Mouse (Mus musculus) lung, postnatal 0 days (tissue): ENCODE data around the gene Sgpp2. TPM values are rescaled to one million over a fixed set of nuclear protein-coding genes. Genes with fewer than 3 reads are reported as not detected.
A peak's percentile ranks its signal among the peaks of the same experiment; 100 is the strongest.

Experiments
- ATAC-seq: fragments of 200-750 bp; cut with Nextera tagmentation; 2 replicates; pipeline ENCODE4 v1.8.0; 2017; ENCODE audit warnings: moderate library complexity
- DNase-seq: peaks from one replicate; pipeline ENCODE4 v3.0.0-alpha.2; 2016; ENCODE audit warnings: low spot score
- H3K27ac ChIP-seq: fragments of 300-500 bp; sonication (generic); 2 replicates; pipeline ENCODE4 v1.5.1; 2014; ENCODE audit warnings: antibody characterized with exemption, mild to moderate bottlenecking, low read length, mixed read lengths
- H3K27me3 ChIP-seq: fragments of 300-500 bp; sonication (generic); replicated peaks from 2 replicates; pipeline ENCODE4 v1.6.1; 2014; ENCODE audit warnings: low read length, mixed read lengths; ENCODE audit not compliant: insufficient read depth
- H3K36me3 ChIP-seq: fragments of 300-500 bp; sonication (generic); 2 replicates; pipeline ENCODE4 v1.6.1; 2014; ENCODE audit warnings: low read length, mixed read lengths; ENCODE audit not compliant: insufficient read depth
- H3K4me1 ChIP-seq: fragments of 300-500 bp; sonication (generic); 2 replicates; pipeline ENCODE4 v1.6.1; 2014; ENCODE audit warnings: antibody characterized with exemption, low read depth, low read length, mixed read lengths; ENCODE audit not compliant: insufficient read depth
- H3K4me2 ChIP-seq: fragments of 300-500 bp; sonication (generic); replicated peaks from 2 replicates; pipeline ENCODE4 v1.6.1; 2014; ENCODE audit warnings: low read depth, mild to moderate bottlenecking, low read length, moderate library complexity, mixed read lengths
- H3K4me3 ChIP-seq: fragments of 300-500 bp; sonication (generic); 2 replicates; pipeline ENCODE4 v1.5.1; 2014; ENCODE audit warnings: low read depth, low read length
- H3K9ac ChIP-seq: fragments of 300-500 bp; sonication (generic); replicated peaks from 2 replicates; pipeline ENCODE4 v1.6.1; 2014; ENCODE audit warnings: low read depth, mild to moderate bottlenecking
- H3K9me3 ChIP-seq: fragments of 300-500 bp; sonication (generic); 2 replicates; pipeline ENCODE4 v1.6.1; 2016; ENCODE audit warnings: low read length, mixed read lengths
- CTCF ChIP-seq: IDR thresholded peaks from 2 replicates; pipeline ENCODE4 v1.5.1; 2016; ENCODE audit warnings: antibody characterized with exemption, mild to moderate bottlenecking
- EP300 ChIP-seq: IDR thresholded peaks from 2 replicates; pipeline ENCODE4 v1.6.1; 2016; ENCODE audit warnings: antibody characterized with exemption, mild to moderate bottlenecking, control low read depth
- WGBS: fragments of 180-500 bp; shearing (Covaris S2); extraction: QIAGEN DNeasy Blood & Tissue Kit; methylation state at CpG from one replicate; pipeline ENCODE4 v1.1.7; 2014; 5-methylcytosine and 5-hydroxymethylcytosine counted together
- polyA plus RNA-seq: library from polyadenylated mRNA; unstranded; fragments of >200 nt; fragmentation: Nextera tagmentation; extraction: Ambion mirVana; gene quantifications from 2 replicates; pipeline ENCODE4 v1.2.1, GENCODE M21; 2015

The Sgpp2 gene
- polyA plus RNA-seq, 1 experiment from 2014 or later: 10.9 TPM

- Histone ChIP-seq H3K9ac (no peak overlapping the region), H3K9me3 (no peaks in the 10 kb centered on the region), H3K4me3 (no peak overlapping the region), H3K4me1 (no peaks in the 10 kb centered on the region), H3K27ac (no peak overlapping the region), H3K4me2 (no peak overlapping the region), H3K36me3 (peaks cover 6% of the 10 kb centered on the region; the same call in 1 of the 2 replicates), H3K27me3 (no peaks in the 10 kb centered on the region)
- WGBS: 73% methylated on average over 12 of the region's 12 CpGs
- TF ChIP-seq EP300 (no peak), CTCF (no peak)
- DNase-seq (peak; percentile 55), ATAC-seq (peak; percentile 38; the same call in 1 of the 2 replicates)
Observed at GRCm38 (mm10) chr1:78451070-78451854, 141.1 kb downstream of the Sgpp2 start.

GRCm38 (mm10) chr1:78452544-78452943 lies 142.4 kb downstream of the Sgpp2 start:
- no peaks in the 10 kb centered on the region for H3K27me3 ChIP-seq
- no peak overlapping the region for H3K9ac ChIP-seq
- no peak overlapping the region for H3K4me2 ChIP-seq
- WGBS: 91% methylated on average over 6 of the region's 6 CpGs
- no peak overlapping the region for H3K4me3 ChIP-seq
- H3K27ac ChIP-seq: no peak overlapping the region
- DNase-seq (no peak), ATAC-seq (no peak)
- H3K9me3 ChIP-seq: no peaks in the 10 kb centered on the region
- no peak for TF ChIP-seq EP300
- no peak for TF ChIP-seq CTCF
- peaks cover 13% of the 10 kb centered on the region; the same call in 1 of the 2 replicates for H3K36me3 ChIP-seq
- no peaks in the 10 kb centered on the region for H3K4me1 ChIP-seq

- Histone ChIP-seq H3K9ac (no peak overlapping the region), H3K36me3 (peaks cover 19% of the 10 kb centered on the region; the same call in 1 of the 2 replicates), H3K9me3 (no peaks in the 10 kb centered on the region), H3K4me3 (no peak overlapping the region), H3K4me1 (no peaks in the 10 kb centered on the region), H3K27me3 (no peaks in the 10 kb centered on the region), H3K4me2 (no peak overlapping the region), H3K27ac (no peak overlapping the region)
- DNase-seq (no peak), ATAC-seq (no peak)
- WGBS: 93% methylated on average over 8 of the region's 8 CpGs
- TF ChIP-seq CTCF (no peak), EP300 (no peak)
Observed at GRCm38 (mm10) chr1:78453886-78454285, 143.7 kb downstream of the Sgpp2 start.

GRCm38 (mm10) chr1:78454659-78455058 lies 144.5 kb downstream of the Sgpp2 start:
- Histone ChIP-seq H3K36me3 (peaks cover 18% of the 10 kb centered on the region; the same call in 1 of the 2 replicates), H3K9me3 (no peaks in the 10 kb centered on the region), H3K27ac (no peak overlapping the region), H3K9ac (no peak overlapping the region), H3K4me2 (no peak overlapping the region), H3K4me3 (no peak overlapping the region), H3K27me3 (no peaks in the 10 kb centered on the region), H3K4me1 (no peaks in the 10 kb centered on the region)
- WGBS: 37% methylated on average over 7 of the region's 7 CpGs
- ATAC-seq (no peak), DNase-seq (peak; percentile 57)
- TF ChIP-seq EP300 (no peak), CTCF (peak; percentile 84)

Other genes with a start within 250 kb of the Sgpp2 start
- not detected in 2 replicates for gene Pax3, start 113.2 kb upstream of the Sgpp2 start, polyA plus RNA-seq
- 41.8 and 45.6 TPM in 2 replicates for gene Farsb, start 178.6 kb downstream of the Sgpp2 start, polyA plus RNA-seq
- gene Mogat1, start 200.6 kb downstream of the Sgpp2 start, polyA plus RNA-seq: 0.88 and 1.2 TPM in 2 replicates
- gene BC035947, start 201.8 kb downstream of the Sgpp2 start, polyA plus RNA-seq: 0.17 TPM in 1 of 2 replicates, not detected in the other